Mouse (Mus musculus): ENCODE measurements at regions not wholly inside any gene's neighbourhood (a gene's known extent, or its start where the extent isn't known, plus 50 kb on each side); places are given as distances from the start of the nearest gene placed in this dataset.

- H3K4me2 ChIP-seq (ENCODE audit: low read depth, low read length) = no peak overlapping the region
- WGBS (ENCODE audit: insufficient replicate concordance) = 63% methylated on average over 3 of the region's 3 CpGs
- no peaks in the 10 kb centered on the region for H3K36me3 ChIP-seq (ENCODE audit: control insufficient read depth, insufficient read depth)
- no peaks in the 10 kb centered on the region for H3K9me3 ChIP-seq (replicated peaks; ENCODE audit: control insufficient read depth, low read length)
- H3K9ac ChIP-seq (ENCODE audit: low read depth, low read length) = no peak overlapping the region
- no peak overlapping the region for H3K4me3 ChIP-seq (ENCODE audit: low read depth, low read length)
- ATAC-seq (ENCODE audit: low read depth) = no peak
- no peak overlapping the region for H3K27ac ChIP-seq (ENCODE audit: low read length)
- H3K27me3 ChIP-seq (ENCODE audit: control insufficient read depth, insufficient read depth, low read depth, low read length) = no peaks in the 10 kb centered on the region
- H3K4me1 ChIP-seq (ENCODE audit: control insufficient read depth, low read depth, low read length) = no peaks in the 10 kb centered on the region
Observed at GRCm38 (mm10) chr19:26069908-26070307, 397.7 kb downstream of the Dmrt2 start.

- Histone ChIP-seq H3K4me2 (ENCODE audit: low read depth, low read length) (no peak overlapping the region), H3K36me3 (ENCODE audit: control insufficient read depth, insufficient read depth) (no peaks in the 10 kb centered on the region), H3K9me3 (replicated peaks; ENCODE audit: control insufficient read depth, low read length) (no peaks in the 10 kb centered on the region), H3K27ac (ENCODE audit: low read length) (no peak overlapping the region), H3K27me3 (ENCODE audit: control insufficient read depth, insufficient read depth, low read depth, low read length) (no peaks in the 10 kb centered on the region), H3K9ac (ENCODE audit: low read depth, low read length) (no peak overlapping the region), H3K4me3 (ENCODE audit: low read depth, low read length) (no peak overlapping the region), H3K4me1 (ENCODE audit: control insufficient read depth, low read depth, low read length) (no peaks in the 10 kb centered on the region)
- ATAC-seq (ENCODE audit: low read depth) = no peak
- 41% methylated on average over 3 of the region's 3 CpGs for WGBS (ENCODE audit: insufficient replicate concordance)
Observed at GRCm38 (mm10) chr19:26088318-26088717, 416.1 kb downstream of the Dmrt2 start.

- Histone ChIP-seq H3K9me3 (replicated peaks; ENCODE audit: control insufficient read depth, low read length) (no peaks in the 10 kb centered on the region), H3K9ac (ENCODE audit: low read depth, low read length) (no peak overlapping the region), H3K27me3 (ENCODE audit: control insufficient read depth, insufficient read depth, low read depth, low read length) (no peaks in the 10 kb centered on the region), H3K4me3 (ENCODE audit: low read depth, low read length) (no peak overlapping the region), H3K27ac (ENCODE audit: low read length) (no peak overlapping the region), H3K36me3 (ENCODE audit: control insufficient read depth, insufficient read depth) (no peaks in the 10 kb centered on the region), H3K4me2 (ENCODE audit: low read depth, low read length) (no peak overlapping the region), H3K4me1 (ENCODE audit: control insufficient read depth, low read depth, low read length) (no peaks in the 10 kb centered on the region)
- 57% methylated on average over 8 of the region's 8 CpGs for WGBS (ENCODE audit: insufficient replicate concordance)
- ATAC-seq (ENCODE audit: low read depth) = no peak
Observed at GRCm38 (mm10) chr19:26091386-26091785, 419.2 kb downstream of the Dmrt2 start.

- H3K4me2 ChIP-seq (ENCODE audit: low read depth, low read length) = no peak overlapping the region
- H3K9ac ChIP-seq (ENCODE audit: low read depth, low read length) = no peak overlapping the region
- no peaks in the 10 kb centered on the region for H3K4me1 ChIP-seq (ENCODE audit: control insufficient read depth, low read depth, low read length)
- H3K36me3 ChIP-seq (ENCODE audit: control insufficient read depth, insufficient read depth) = no peaks in the 10 kb centered on the region
- H3K9me3 ChIP-seq (replicated peaks; ENCODE audit: control insufficient read depth, low read length) = no peaks in the 10 kb centered on the region
- H3K27me3 ChIP-seq (ENCODE audit: control insufficient read depth, insufficient read depth, low read depth, low read length) = no peaks in the 10 kb centered on the region
- no peak overlapping the region for H3K4me3 ChIP-seq (ENCODE audit: low read depth, low read length)
- H3K27ac ChIP-seq (ENCODE audit: low read length) = no peak overlapping the region
- 66% methylated on average over 1 of the region's 1 CpGs for WGBS (ENCODE audit: insufficient replicate concordance)
- no peak for ATAC-seq (ENCODE audit: low read depth)
Observed at GRCm38 (mm10) chr19:26093844-26094243, 421.6 kb downstream of the Dmrt2 start.

GRCm38 (mm10) chr19:26114326-26114725, 442.1 kb downstream of the Dmrt2 start:
- no peak for ATAC-seq (ENCODE audit: low read depth)
- Histone ChIP-seq H3K9ac (ENCODE audit: low read depth, low read length) (no peak overlapping the region), H3K36me3 (ENCODE audit: control insufficient read depth, insufficient read depth) (no peaks in the 10 kb centered on the region), H3K4me1 (ENCODE audit: control insufficient read depth, low read depth, low read length) (no peaks in the 10 kb centered on the region), H3K4me3 (ENCODE audit: low read depth, low read length) (no peak overlapping the region), H3K4me2 (ENCODE audit: low read depth, low read length) (no peak overlapping the region), H3K27ac (ENCODE audit: low read length) (no peak overlapping the region), H3K27me3 (ENCODE audit: control insufficient read depth, insufficient read depth, low read depth, low read length) (no peaks in the 10 kb centered on the region), H3K9me3 (replicated peaks; ENCODE audit: control insufficient read depth, low read length) (no peaks in the 10 kb centered on the region)
- 52% methylated on average over 6 of the region's 6 CpGs for WGBS (ENCODE audit: insufficient replicate concordance)

- H3K9me3 ChIP-seq (replicated peaks; ENCODE audit: control insufficient read depth, low read length) = no peaks in the 10 kb centered on the region
- no peaks in the 10 kb centered on the region for H3K4me1 ChIP-seq (ENCODE audit: control insufficient read depth, low read depth, low read length)
- no peak for ATAC-seq (ENCODE audit: low read depth)
- H3K9ac ChIP-seq (ENCODE audit: low read depth, low read length) = no peak overlapping the region
- H3K27me3 ChIP-seq (ENCODE audit: control insufficient read depth, insufficient read depth, low read depth, low read length) = no peaks in the 10 kb centered on the region
- H3K27ac ChIP-seq (ENCODE audit: low read length) = no peak overlapping the region
- H3K4me2 ChIP-seq (ENCODE audit: low read depth, low read length) = no peak overlapping the region
- H3K4me3 ChIP-seq (ENCODE audit: low read depth, low read length) = no peak overlapping the region
- WGBS (ENCODE audit: insufficient replicate concordance) = 29% methylated on average over 2 of the region's 2 CpGs
- H3K36me3 ChIP-seq (ENCODE audit: control insufficient read depth, insufficient read depth) = no peaks in the 10 kb centered on the region
Observed at GRCm38 (mm10) chr19:26128423-26128822, 456.2 kb downstream of the Dmrt2 start.

GRCm38 (mm10) chr19:26134385-26134784, 462.2 kb downstream of the Dmrt2 start:
- 80% methylated on average over 4 of the region's 4 CpGs for WGBS (ENCODE audit: insufficient replicate concordance)
- ATAC-seq (ENCODE audit: low read depth) = no peak

GRCm38 (mm10) chr19:26135398-26136104, 463.3 kb downstream of the Dmrt2 start:
- Histone ChIP-seq H3K36me3 (ENCODE audit: control insufficient read depth, insufficient read depth) (no peaks in the 10 kb centered on the region), H3K4me2 (ENCODE audit: low read depth, low read length) (no peak overlapping the region), H3K27me3 (ENCODE audit: control insufficient read depth, insufficient read depth, low read depth, low read length) (no peaks in the 10 kb centered on the region), H3K9ac (ENCODE audit: low read depth, low read length) (no peak overlapping the region), H3K9me3 (replicated peaks; ENCODE audit: control insufficient read depth, low read length) (no peaks in the 10 kb centered on the region), H3K4me3 (ENCODE audit: low read depth, low read length) (no peak overlapping the region), H3K4me1 (ENCODE audit: control insufficient read depth, low read depth, low read length) (no peaks in the 10 kb centered on the region), H3K27ac (ENCODE audit: low read length) (no peak overlapping the region)
- WGBS (ENCODE audit: insufficient replicate concordance) = 39% methylated on average over 2 of the region's 2 CpGs
- ATAC-seq (ENCODE audit: low read depth) = no peak

More at GRCm38 (mm10) chr19:26134385-26134784, 462.2 kb downstream of the Dmrt2 start:
- Histone ChIP-seq H3K9me3 (replicated peaks; ENCODE audit: control insufficient read depth, low read length) (no peaks in the 10 kb centered on the region), H3K27me3 (ENCODE audit: control insufficient read depth, insufficient read depth, low read depth, low read length) (no peaks in the 10 kb centered on the region), H3K36me3 (ENCODE audit: control insufficient read depth, insufficient read depth) (no peaks in the 10 kb centered on the region), H3K4me1 (ENCODE audit: control insufficient read depth, low read depth, low read length) (no peaks in the 10 kb centered on the region), H3K4me3 (ENCODE audit: low read depth, low read length) (no peak overlapping the region), H3K27ac (ENCODE audit: low read length) (no peak overlapping the region), H3K9ac (ENCODE audit: low read depth, low read length) (no peak overlapping the region), H3K4me2 (ENCODE audit: low read depth, low read length) (no peak overlapping the region)

GRCm38 (mm10) chr19:26140647-26141046, 464.2 kb upstream of the Smarca2 start:
- H3K36me3 ChIP-seq (ENCODE audit: control insufficient read depth, insufficient read depth) = no peaks in the 10 kb centered on the region
- no peak overlapping the region for H3K9ac ChIP-seq (ENCODE audit: low read depth, low read length)
- no peak for ATAC-seq (ENCODE audit: low read depth)
- no peak overlapping the region for H3K4me2 ChIP-seq (ENCODE audit: low read depth, low read length)
- H3K27ac ChIP-seq (ENCODE audit: low read length) = no peak overlapping the region
- no peaks in the 10 kb centered on the region for H3K9me3 ChIP-seq (replicated peaks; ENCODE audit: control insufficient read depth, low read length)
- H3K4me3 ChIP-seq (ENCODE audit: low read depth, low read length) = no peak overlapping the region
- WGBS (ENCODE audit: insufficient replicate concordance) = 52% methylated on average over 2 of the region's 2 CpGs
- H3K27me3 ChIP-seq (ENCODE audit: control insufficient read depth, insufficient read depth, low read depth, low read length) = no peaks in the 10 kb centered on the region
- no peaks in the 10 kb centered on the region for H3K4me1 ChIP-seq (ENCODE audit: control insufficient read depth, low read depth, low read length)
